In genomic region chr10:21357986-21358385, GRCm38 (mm10) we compare ENCODE assay signal across 31 mouse cellular contexts. TPM values are rescaled to one million over a fixed set of nuclear protein-coding genes. Genes with fewer than 3 reads are reported as not detected.
DNase-seq lines count a peak whose midpoint lies in the region; ATAC-seq and TF ChIP-seq lines count a peak whose summit lies in the region.
"Had no signal": no experiment of that assay in that cellular context is flagged by ENCODE, and none has a peak within 500 bp of the region (broad histone marks: within the 10 kb centered on the region; RNA-seq: fewer than 3 reads in every experiment).

No protein-coding gene starts in this region.

- 90% methylated on average over 8 of the region's 8 CpGs for WGBS in liver, embryonic 11.5 days
- 87% methylated on average over 8 of the region's 8 CpGs for WGBS in liver, postnatal 0 days (ENCODE audit: insufficient replicate concordance)

- no peak overlapping the region for H3K4me3 ChIP-seq in liver, embryonic 11.5 days (ENCODE audit: low read depth, low read length)
- H3K4me3 ChIP-seq in liver, postnatal 0 days (ENCODE audit: low read depth, low read length) = no peak overlapping the region
- H3K4me3 ChIP-seq: embryonic facial prominence, embryonic 12.5 days; embryonic facial prominence, embryonic 15.5 days; heart, adult 2 months; hindbrain, embryonic 12.5 days; hindbrain, embryonic 15.5 days had no signal

- H3K36me3 ChIP-seq in liver, embryonic 11.5 days (ENCODE audit: control insufficient read depth, insufficient read depth, low read length) = peaks cover 4% of the 10 kb centered on the region; the same call in 1 of the 2 replicates
- peaks cover 75% of the 10 kb centered on the region for H3K36me3 ChIP-seq in liver, postnatal 0 days (replicated peaks; ENCODE audit: insufficient read depth, low read length)

- no peak overlapping the region for H3K4me2 ChIP-seq in liver, embryonic 11.5 days
- H3K4me2 ChIP-seq in liver, postnatal 0 days (ENCODE audit: low read depth, low read length) = no peak overlapping the region
- H3K4me2 ChIP-seq: embryonic facial prominence, embryonic 12.5 days; embryonic facial prominence, embryonic 15.5 days; heart, embryonic 11.5 days; hindbrain, embryonic 12.5 days; hindbrain, embryonic 15.5 days had no signal

- H3K9me3 ChIP-seq in liver, embryonic 11.5 days (ENCODE audit: control insufficient read depth, low read length) = no peaks in the 10 kb centered on the region
- no peaks in the 10 kb centered on the region for H3K9me3 ChIP-seq in liver, postnatal 0 days (ENCODE audit: low read length)
- H3K9me3 ChIP-seq: embryonic facial prominence, embryonic 12.5 days; embryonic facial prominence, embryonic 15.5 days; G1E; hindbrain, embryonic 12.5 days; hindbrain, embryonic 15.5 days had no signal

- TF ChIP-seq EP300 in liver, postnatal 0 days (IDR thresholded peaks at IDR 0.05; ENCODE audit: low read depth) = no peak

- no peaks in the 10 kb centered on the region for H3K4me1 ChIP-seq in liver, embryonic 11.5 days (replicated peaks; ENCODE audit: control insufficient read depth, insufficient read depth, low read length)
- H3K4me1 ChIP-seq in liver, postnatal 0 days (ENCODE audit: insufficient read depth) = no peaks in the 10 kb centered on the region
- H3K4me1 ChIP-seq: embryonic facial prominence, embryonic 12.5 days; embryonic facial prominence, embryonic 15.5 days; hindbrain, embryonic 12.5 days; hindbrain, embryonic 15.5 days had no signal

- peak; percentile 10 for DNase-seq in liver, embryonic 11.5 days (ENCODE audit: low spot score)
- DNase-seq in liver, postnatal 0 days = no peak
- DNase-seq in adrenal gland, postnatal 25 days = no peak
- DNase-seq: adrenal gland, adult 2 months; adrenal gland, postnatal 14 days; B cell, adult 2 months; cerebellum, adult 11-12 months; cerebellum, adult 9-10 months; cerebellum, postnatal 14 days; forebrain, postnatal 0 days; gastrocnemius, postnatal 25 days; heart, adult 2 months; kidney, adult 18-20 months had no signal

- H3K27ac ChIP-seq in liver, embryonic 11.5 days (ENCODE audit: low read depth, low read length) = no peak overlapping the region
- H3K27ac ChIP-seq in liver, postnatal 0 days (ENCODE audit: low read depth) = no peak overlapping the region
- H3K27ac ChIP-seq: embryonic facial prominence, embryonic 12.5 days; embryonic facial prominence, embryonic 15.5 days; heart, adult 2 months; hindbrain, embryonic 12.5 days; hindbrain, embryonic 15.5 days had no signal

- TF ChIP-seq CTCF in liver, postnatal 0 days (IDR thresholded peaks at IDR 0.05; ENCODE audit: low read depth) = no peak

- no peak for ATAC-seq in liver, embryonic 11.5 days (replicated peaks; ENCODE audit: low FRiP score)
- ATAC-seq in liver, postnatal 0 days = no peak
- ATAC-seq in activated CD4-positive, CD25-positive, alpha-beta regulatory T cell, adult 4 months = peak; percentile 77
- peak; percentile 76 for ATAC-seq in inflammation-experienced regulatory T-cells, adult 6 months
- ATAC-seq in monocyte, adult 5-6 weeks (replicated peaks; ENCODE audit: insufficient number of reproducible peaks, low FRiP score, low TSS enrichment, poor library complexity, severe bottlenecking) = no peak
- ATAC-seq: forebrain, embryonic 14.5 days; forebrain, postnatal 0 days; intestine, embryonic 16.5 days; Patski had no signal

- H3K9ac ChIP-seq in liver, embryonic 11.5 days (ENCODE audit: low read depth, low read length) = no peak overlapping the region
- H3K9ac ChIP-seq in liver, postnatal 0 days (replicated peaks) = no peak overlapping the region
- H3K9ac ChIP-seq: embryonic facial prominence, embryonic 12.5 days; embryonic facial prominence, embryonic 15.5 days; forebrain, postnatal 0 days; hindbrain, embryonic 12.5 days; hindbrain, embryonic 15.5 days had no signal

- H3K27me3 ChIP-seq in liver, embryonic 11.5 days (replicated peaks; ENCODE audit: control insufficient read depth, insufficient read depth, low read length) = no peaks in the 10 kb centered on the region
- no peaks in the 10 kb centered on the region for H3K27me3 ChIP-seq in liver, postnatal 0 days (ENCODE audit: insufficient read depth, low read length)
- H3K27me3 ChIP-seq: CH12.LX; embryonic facial prominence, embryonic 12.5 days; embryonic facial prominence, embryonic 15.5 days; hindbrain, embryonic 12.5 days; hindbrain, embryonic 15.5 days; Patski had no signal

RNA-seq across cellular contexts. Expression of gene Aldh8a1, which starts 19.1 kb away (rescaled TPM):
- 3.6 and 4.2 TPM in 2 replicates for polyA plus RNA-seq in liver, embryonic 11.5 days (2014; fragmentation: Nextera tagmentation; extraction: Ambion mirVana)
- polyA plus RNA-seq in liver, postnatal 0 days (2015; fragmentation: Nextera tagmentation; extraction: Ambion mirVana) = 111 and 117 TPM in 2 replicates
- polyA plus RNA-seq in activated CD4-positive, CD25-positive, alpha-beta regulatory T cell, adult 4 months (2017; shearing (Covaris generic)) = under 1 TPM in 1 of 2 experiments, not detected in 1; 0.29 TPM
- polyA plus RNA-seq in inflammation-experienced regulatory T-cells, adult 6 months (2017; shearing (Covaris generic)) = not detected
- total RNA-seq in adrenal gland, postnatal 25 days (2021) = 0.12 and 0.67 TPM in 2 replicates
- total RNA-seq in monocyte, adult 5-6 weeks (2017) = not detected in 3 replicates
- total RNA-seq: gastrocnemius, postnatal 25 days; heart, adult 2 months; heart, postnatal 25 days; hematopoietic stem cell, adult 5-6 weeks had no signal
- polyA plus RNA-seq: adrenal gland, adult 2 months; embryonic facial prominence, embryonic 15.5 days; forebrain, embryonic 11.5 days; forebrain, embryonic 14.5 days; forebrain, postnatal 0 days; G1E; heart, adult 2 months; heart, embryonic 14.5 days; heart, postnatal 0 days; hindbrain, embryonic 15.5 days had no signal

Comparison
In these comparisons a context has a peak if more than half of its experiments do, and no peak if none do; other contexts are left out.
1. RNA of gene Aldh8a1, which starts 19.1 kb away (polyA plus RNA-seq): 111 to 117 TPM in liver, postnatal 0 days; 3.6 to 4.2 TPM in liver, embryonic 11.5 days, 0.29 TPM in activated CD4-positive, CD25-positive, alpha-beta regulatory T cell, adult 4 months and not detected in inflammation-experienced regulatory T-cells, adult 6 months; every median in the first group is over 10 times any median in the second.
2. ATAC-seq: peak in activated CD4-positive, CD25-positive, alpha-beta regulatory T cell, adult 4 months (single experiment) and inflammation-experienced regulatory T-cells, adult 6 months (single experiment); none in liver, embryonic 11.5 days (single experiment), liver, postnatal 0 days (single experiment) and monocyte, adult 5-6 weeks (single experiment).